Mouse (Mus musculus) embryonic fibroblast, embryonic 13.5 days (primary cell): ENCODE data around the gene Mall.

Experiments
- CTCF ChIP-seq: IDR thresholded peaks from 2 replicates; pipeline ENCODE4 v1.5.1; 2011; ENCODE audit warnings: mild to moderate bottlenecking, control low read depth, low read length, moderate library complexity, borderline replicate concordance; ENCODE audit not compliant: insufficient read depth
- POLR2A ChIP-seq: IDR thresholded peaks from 2 replicates; pipeline ENCODE4 v1.6.1; 2011; ENCODE audit warnings: low read depth, mild to moderate bottlenecking, control low read depth, low read length, moderate library complexity

DNA sequence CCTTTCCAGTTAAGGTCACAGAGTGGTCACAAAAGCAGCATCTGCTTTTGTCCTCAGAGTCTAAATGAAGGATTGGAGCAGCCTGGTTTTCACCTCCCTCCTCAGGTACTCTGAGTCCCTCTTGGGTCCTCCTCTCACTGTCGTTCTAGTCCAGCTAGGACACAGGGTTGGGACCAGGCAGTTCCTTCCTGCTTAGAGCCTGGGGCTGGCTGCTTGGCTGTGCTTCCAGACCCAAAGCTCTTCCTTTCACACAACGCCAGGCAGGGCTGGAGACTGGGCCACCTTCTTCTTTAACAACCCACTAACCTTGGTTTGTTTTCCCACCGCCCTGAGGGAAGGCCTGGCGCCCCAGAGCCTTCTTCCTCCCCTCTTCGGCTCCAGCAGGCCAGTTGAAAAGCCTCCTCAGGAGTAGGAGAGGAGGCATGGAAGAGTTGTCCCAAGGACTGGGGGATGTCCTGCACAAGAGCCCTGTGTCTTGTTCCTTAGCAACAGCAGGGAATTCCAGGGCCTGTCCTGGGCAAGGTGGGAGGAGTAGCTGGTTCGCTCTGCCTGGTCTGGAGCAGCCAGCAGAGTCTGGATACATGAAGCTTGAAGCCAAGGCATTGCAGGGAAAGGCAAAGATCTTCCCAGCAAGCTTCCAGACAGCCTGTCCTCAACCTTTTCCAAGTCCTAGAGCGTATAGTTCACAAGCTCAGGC, 717 bp upstream of the Mall start:
- TF ChIP-seq POLR2A (no peak), CTCF (no peak)
